Mouse (Mus musculus) E14TG2a.4 (cell line): ENCODE data around the gene Cldn19.

ENCODE experiments used
- CTCF ChIP-seq: conservative IDR thresholded peaks from 2 replicates; pipeline ENCODE4 v1.5.1; 2014; ENCODE audit warnings: low read length
- NANOG ChIP-seq: IDR thresholded peaks from 2 replicates; pipeline ENCODE4 v1.6.1; 2014; ENCODE audit warnings: borderline replicate concordance, low read length, mixed read lengths

DNA sequence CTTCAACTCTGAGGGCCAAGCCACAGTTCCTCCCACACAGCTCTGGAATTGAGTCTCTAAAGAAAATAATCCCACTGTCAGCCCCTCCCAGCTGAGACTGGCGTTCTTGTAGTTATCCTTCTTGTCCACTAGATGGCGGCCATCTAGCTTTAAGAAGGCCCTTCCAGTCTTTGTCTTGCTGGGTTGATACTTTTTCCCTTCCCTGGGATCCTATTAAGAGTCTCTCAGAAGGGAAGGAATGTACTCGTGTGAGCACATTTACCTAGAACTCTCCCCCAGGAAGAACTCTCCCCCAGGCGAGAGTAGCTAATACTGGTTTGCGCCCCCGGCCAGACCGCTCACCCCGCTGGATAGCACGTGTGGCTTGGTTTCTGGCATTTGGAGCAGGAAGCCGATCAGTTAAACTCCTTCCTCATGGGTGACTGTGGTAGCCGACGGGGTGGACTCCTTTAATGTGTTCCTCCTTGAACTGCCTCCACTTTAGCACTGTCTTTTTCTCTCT, 16.0 kb upstream of the Cldn19 start:
- TF ChIP-seq CTCF (peak; percentile 98), NANOG (no peak)
